Mouse (Mus musculus) inflammation-experienced regulatory T-cells, adult 16 weeks (primary cell): ENCODE measurements around the gene Gm15140. TPM values are rescaled to one million over a fixed set of nuclear protein-coding genes. Genes with fewer than 3 reads are reported as not detected.

ENCODE experiments used
- polyA plus RNA-seq: library from polyadenylated mRNA; unstranded; fragments of 100-300 nt; shearing (Covaris generic); gene quantifications from one replicate; pipeline ENCODE4 v1.2.1, GENCODE M21; 2017

Gm15140 gene
- not detected for polyA plus RNA-seq

DNA sequence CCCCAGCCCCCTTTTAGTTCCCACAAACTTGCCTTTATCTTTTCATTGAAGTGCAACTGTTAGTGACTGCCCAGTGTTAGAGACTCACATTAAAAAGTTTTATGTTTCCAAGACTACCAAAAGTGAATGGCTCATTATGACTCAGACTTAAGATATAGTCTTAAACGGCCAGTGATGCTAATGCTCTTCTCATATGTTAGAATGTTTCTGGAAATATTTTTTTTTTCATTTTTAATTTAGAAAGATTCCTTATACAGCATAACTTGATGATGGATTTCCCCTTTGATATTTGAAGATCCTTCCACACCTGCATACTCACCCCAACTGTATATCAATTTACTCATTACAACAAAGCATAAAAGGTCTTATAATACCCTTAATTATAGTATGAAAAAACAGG is at the start of gene Gm15140:
Gene Gm15140, minus strand, starts transcription at position 101 of the 400 bp plus-strand sequence.

Other genes with a start within 250 kb of the Gm15140 start
- not detected for gene Samt1, start 108.0 kb downstream of the Gm15140 start, polyA plus RNA-seq
- gene 4921511M17Rik, start 86.9 kb downstream of the Gm15140 start, polyA plus RNA-seq = not detected
- gene Gm10057, start 65.6 kb downstream of the Gm15140 start, polyA plus RNA-seq = not detected
- gene 4930524N10Rik, start 222.7 kb upstream of the Gm15140 start, polyA plus RNA-seq = not detected